Mouse (Mus musculus): ENCODE data around the gene Samd13.

Samd13 gene

DNA sequence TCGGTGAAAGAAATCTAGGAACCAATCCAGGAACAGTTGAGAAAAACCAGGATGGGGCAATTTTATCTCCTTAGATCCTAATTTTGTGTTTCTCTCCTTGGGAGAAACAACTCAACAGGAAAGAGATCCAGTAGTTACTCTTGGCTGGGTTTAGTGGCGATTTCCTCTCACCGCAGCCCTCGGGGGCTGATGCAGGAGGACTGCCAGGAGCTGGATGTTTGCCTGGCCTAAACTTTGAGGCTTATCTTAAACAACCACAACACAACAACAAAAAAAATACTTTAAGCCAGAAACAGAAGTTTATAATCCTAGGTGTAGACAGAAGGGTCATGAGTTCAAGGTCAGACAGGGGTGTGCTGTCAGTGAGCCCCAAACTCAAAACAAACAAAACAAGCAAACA, 73.6 kb downstream of the Samd13 start:
- DNase-seq (ENCODE audit: low spot score): no peak

DNA sequence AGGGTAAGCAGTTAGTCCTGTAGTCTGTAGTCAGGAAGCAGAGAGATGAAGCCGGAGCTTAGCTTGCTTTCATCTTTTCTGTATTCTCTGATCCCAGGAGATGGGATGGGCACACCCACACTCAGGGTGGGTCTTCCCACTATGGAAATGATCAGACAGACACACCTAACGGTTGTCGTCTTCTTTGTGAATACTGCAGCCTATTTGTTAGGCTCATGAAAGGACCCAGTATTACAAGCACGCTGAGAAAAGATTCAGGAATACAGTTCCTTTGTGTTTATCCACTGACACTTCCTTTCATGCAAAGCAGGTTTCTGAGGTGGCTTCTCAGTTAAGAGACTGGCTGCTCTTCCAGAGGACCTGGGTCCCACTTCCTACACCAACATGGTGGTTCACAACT, 74.1 kb downstream of the Samd13 start:
- DNase-seq (ENCODE audit: low spot score): no peak

DNA sequence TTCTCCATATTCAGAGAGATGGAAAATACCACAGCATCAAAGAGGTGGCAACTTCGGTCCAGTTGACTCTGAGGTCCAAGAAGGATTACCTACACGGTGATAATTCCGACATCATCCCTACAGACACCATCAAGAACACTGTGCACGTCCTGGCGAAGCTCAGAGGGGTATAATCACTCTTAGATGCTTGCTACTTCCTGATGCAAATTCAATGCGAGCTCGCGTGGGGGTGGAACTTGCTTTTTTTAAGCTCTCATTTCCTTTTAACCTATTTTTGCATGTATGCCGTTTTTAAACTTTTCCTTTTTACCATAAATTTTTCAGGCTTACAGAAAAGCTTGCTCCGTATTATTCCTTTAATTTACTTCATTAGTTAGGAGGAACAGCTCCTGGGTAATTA, 75.1 kb downstream of the Samd13 start:
- DNase-seq (ENCODE audit: low spot score): no peak

DNA sequence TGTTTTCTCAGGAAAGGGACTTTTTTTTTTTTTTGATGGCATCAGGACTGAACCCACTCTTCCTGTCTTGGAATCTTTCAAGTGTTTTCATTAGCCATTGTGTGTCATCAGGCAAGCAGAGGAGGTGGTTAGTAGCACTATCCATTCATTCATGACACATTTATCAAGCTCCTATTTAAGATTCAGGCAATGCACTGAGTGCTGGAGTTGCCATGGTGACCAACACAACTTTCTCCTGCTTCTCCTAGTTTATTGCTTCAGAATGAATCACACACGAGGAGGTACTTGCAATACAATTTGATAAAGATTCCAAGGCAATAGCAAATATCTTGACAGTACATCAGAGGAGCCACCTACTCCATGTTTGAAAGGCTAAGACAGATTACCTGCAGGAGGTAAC, 78.0 kb downstream of the Samd13 start:
- DNase-seq (ENCODE audit: low spot score): no peak

DNA sequence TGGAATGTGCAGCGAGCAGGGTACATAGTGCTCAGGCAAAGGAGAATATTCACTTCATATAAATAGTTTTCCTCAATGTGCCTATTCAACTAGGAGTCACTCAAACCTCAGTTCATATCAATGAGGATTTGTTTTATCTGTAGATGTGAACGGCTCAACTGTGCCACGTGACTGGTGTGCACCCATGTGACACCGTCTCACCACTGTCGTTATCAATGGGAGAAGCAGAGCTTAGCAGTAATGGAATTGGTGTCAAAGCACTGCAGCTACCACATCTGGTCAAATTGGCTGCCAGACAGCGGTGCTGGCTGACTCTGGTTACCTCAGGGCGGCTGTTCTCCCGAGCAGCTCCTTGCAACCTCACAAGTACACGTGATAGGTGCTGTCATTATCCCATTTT, 80.7 kb downstream of the Samd13 start:
- no peak for DNase-seq (ENCODE audit: low spot score)

DNA sequence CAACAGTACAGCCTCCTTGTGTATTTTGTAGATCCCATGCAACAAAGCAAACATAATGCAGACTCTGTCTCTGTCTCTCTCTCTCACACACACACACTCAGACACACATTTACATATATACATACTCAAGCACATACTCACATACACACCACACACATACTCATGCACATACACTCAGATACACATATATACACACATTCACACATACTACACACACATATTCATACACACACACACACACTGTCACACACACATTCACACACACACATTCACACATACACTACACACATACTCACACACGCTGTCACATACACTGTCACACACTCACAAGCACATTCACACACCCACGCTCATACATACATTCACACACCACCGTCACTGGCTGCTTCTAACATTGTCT, 82.9 kb downstream of the Samd13 start:
- no peak for DNase-seq (ENCODE audit: low spot score)

DNA sequence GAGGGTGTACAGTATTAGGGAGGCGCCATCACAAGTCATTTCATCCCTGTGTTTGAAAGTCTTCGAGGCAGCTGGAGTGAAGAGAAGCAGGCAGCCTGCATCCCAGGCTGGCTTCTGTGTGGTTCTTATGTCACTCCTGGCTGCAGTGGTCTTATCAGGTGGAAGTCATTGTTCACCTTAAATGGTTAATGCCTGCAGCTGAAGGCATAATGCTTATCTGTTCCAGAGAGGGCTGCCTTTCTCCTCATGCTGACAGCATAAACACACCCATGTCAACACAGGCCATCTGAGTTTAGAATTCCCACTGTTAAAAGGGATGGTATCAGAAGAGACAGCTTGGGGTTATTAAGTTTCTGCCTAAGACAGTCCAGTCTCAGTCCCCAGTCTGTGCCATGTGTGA, 84.2 kb downstream of the Samd13 start:
- no peak for DNase-seq (ENCODE audit: low spot score)

DNA sequence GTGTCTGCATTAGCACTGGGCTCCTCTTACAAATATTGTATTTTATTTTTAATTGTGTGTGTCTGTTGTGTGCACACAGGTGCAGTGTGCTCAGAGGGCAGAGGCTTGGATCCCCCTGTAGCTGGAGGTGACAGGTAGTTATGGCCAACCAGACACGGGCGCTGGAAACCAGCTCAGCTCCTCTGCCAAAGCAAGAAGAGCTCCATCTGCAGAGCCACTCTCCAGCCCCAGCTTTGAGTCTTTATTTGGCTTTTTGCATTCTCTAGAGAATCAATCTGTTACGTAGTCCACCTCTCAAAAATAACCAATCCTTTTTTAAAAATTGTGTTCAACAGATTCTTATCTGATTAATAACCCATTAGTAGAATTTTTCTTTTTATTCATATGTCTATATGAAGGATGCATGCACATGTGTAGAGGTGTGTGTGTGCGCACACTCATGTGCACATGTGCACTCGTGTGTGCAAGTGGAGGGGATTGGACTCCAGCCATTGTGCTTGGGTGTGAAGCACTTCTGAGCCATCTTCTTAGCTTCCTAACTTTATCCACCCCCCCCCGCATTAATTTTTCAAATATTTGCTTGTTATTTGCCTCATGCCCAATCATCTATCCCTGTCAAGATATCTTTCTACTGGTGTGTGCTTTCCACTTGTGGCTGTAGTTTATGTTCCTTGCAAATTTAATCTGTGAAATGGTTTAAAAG, 86.0 kb downstream of the Samd13 start:
- DNase-seq (ENCODE audit: low spot score): no peak

DNA sequence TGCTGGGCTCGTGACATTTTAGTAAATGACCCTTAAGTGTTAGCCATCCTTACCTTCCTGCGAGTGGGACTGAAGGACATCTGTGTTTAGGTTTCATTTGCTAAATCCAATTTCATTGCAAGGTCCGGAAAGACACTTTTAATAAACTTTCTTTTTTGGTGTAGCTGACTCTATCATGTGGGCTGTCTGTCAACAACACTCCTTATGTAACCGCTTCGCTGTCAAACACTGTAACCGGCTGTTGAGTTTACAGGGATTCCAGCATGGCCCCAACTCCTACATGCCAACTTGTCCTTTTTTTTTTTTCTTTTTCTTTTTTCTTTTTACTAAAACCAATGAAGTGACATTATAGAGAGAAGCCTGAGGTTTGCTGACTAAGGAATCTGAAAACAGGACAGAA, 87.0 kb downstream of the Samd13 start:
- no peak for DNase-seq (ENCODE audit: low spot score)

DNA sequence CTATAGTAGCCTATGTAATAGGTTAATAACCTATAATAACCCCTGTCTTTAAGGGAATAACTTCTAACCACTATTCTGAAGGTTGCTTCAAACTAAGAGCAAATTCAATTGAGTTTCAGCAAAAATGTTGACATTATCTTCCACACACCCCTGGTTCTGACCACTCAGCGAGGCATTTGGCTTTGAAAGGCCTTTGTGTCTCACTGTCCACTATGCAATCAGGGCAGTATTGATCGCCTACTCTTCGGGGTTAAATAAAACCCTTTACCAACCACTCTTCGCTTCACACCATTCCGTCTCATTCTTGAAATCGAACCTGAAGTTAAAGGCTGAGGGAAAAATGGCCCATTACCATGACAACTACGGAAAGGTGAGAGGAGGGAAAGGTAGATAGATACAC, 88.5 kb downstream of the Samd13 start:
- DNase-seq (ENCODE audit: low spot score): no peak

DNA sequence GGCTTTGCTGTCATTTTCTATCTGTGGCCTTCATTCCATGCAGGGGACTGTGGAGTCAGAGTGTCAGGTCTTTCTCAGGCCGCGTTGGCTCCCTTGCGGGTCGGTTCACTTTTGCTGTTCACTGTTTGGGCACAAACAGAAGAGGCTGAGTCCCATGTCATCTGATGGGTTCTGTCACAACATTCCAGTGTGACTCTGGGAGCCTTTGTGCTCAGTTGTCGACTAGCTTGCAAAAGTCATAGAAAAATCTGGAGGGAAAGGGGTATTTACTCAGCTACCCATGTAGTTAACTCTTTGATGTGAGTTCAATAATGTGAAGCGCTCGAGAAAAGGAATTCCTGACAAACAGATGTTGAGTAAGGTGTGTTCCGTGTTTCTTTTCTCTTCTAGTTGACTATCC, 89.0 kb downstream of the Samd13 start:
- DNase-seq (ENCODE audit: low spot score): no peak

DNA sequence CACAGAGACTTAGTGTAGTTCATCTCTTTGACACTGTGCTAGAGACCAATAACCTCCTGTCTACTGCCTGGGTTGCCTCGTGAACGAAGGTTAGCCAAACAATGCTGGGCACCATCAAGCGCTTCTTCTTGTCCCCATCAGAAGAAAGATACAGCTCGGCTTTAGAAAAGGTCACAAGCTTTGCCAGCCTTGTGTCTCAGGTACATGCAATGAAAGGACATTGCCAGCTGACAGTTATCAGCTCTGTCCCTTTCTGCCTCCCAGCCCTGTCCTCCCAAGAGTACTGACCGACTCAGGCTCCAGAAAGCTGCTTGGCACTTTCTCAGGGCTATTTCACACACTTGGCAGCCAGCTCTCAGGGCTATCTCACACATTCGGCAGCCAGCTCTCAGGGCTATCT, 90.0 kb downstream of the Samd13 start:
- no peak for DNase-seq (ENCODE audit: low spot score)
